In genomic region chr12:91668529-91669245, GRCm38 (mm10) we compare ENCODE assay signal across 12 mouse cellular contexts.
DNase-seq lines count a peak whose midpoint lies in the region; ATAC-seq and TF ChIP-seq lines count a peak whose summit lies in the region.
"Had no signal": no experiment of that assay in that cellular context is flagged by ENCODE, and none has a peak within 500 bp of the region (broad histone marks: within the 10 kb centered on the region; RNA-seq: fewer than 3 reads in every experiment).

No protein-coding gene starts in this region.

- H3K4me1 ChIP-seq in liver, embryonic 16.5 days (ENCODE audit: control insufficient read depth, low read depth, low read length), result peaks cover 4% of the 10 kb centered on the region
- peaks cover 18% of the 10 kb centered on the region; the same call in 1 of the 2 replicates for H3K4me1 ChIP-seq in small intestine, adult 2 months (ENCODE audit: control insufficient read depth, insufficient read depth, insufficient read length, low read length)

- peak overlapping the region; percentile 71 for H3K27ac ChIP-seq in liver, embryonic 16.5 days (ENCODE audit: low read length)
- H3K27ac ChIP-seq in small intestine, adult 2 months (ENCODE audit: insufficient read depth, low read depth, low read length), result 0 out of 2 replicates have a peak overlapping the region, but pooled peaks have one; percentile 1
- H3K27ac ChIP-seq in left cerebral cortex, adult 2 months, result no peak overlapping the region
- H3K27ac ChIP-seq: kidney, embryonic 15.5 days; midbrain, embryonic 10.5 days had no signal

- WGBS in liver, embryonic 16.5 days (ENCODE audit: insufficient replicate concordance), result 23% methylated on average over 16 of the region's 16 CpGs
- WGBS in small intestine, adult 2 months, result 19% methylated on average over 16 of the region's 16 CpGs

- no peaks in the 10 kb centered on the region for H3K27me3 ChIP-seq in liver, embryonic 16.5 days (ENCODE audit: control insufficient read depth, insufficient read depth, low read depth, low read length)
- H3K27me3 ChIP-seq in small intestine, adult 2 months (ENCODE audit: control insufficient read depth, insufficient read depth, low read length), result no peaks in the 10 kb centered on the region
- H3K27me3 ChIP-seq: kidney, embryonic 15.5 days had no signal

- TF ChIP-seq CTCF in small intestine, adult 2 months (IDR thresholded peaks at IDR 0.05; ENCODE audit: extremely low read depth, insufficient read length, insufficient replicate concordance, low read depth, low read length), result no peak
- TF ChIP-seq CTCF in left cerebral cortex, adult 2 months (IDR thresholded peaks at IDR 0.05), result no peak

- H3K36me3 ChIP-seq in liver, embryonic 16.5 days (ENCODE audit: control insufficient read depth, insufficient read depth), result no peaks in the 10 kb centered on the region
- no peaks in the 10 kb centered on the region for H3K36me3 ChIP-seq in small intestine, adult 2 months (ENCODE audit: control insufficient read depth, insufficient read depth, low read length)
- H3K36me3 ChIP-seq: kidney, embryonic 15.5 days; midbrain, embryonic 10.5 days had no signal

- ATAC-seq in activated CD4-positive, CD25-positive, alpha-beta regulatory T cell, adult 4 months, result peak; percentile 79
- ATAC-seq in liver, embryonic 16.5 days (ENCODE audit: low read depth), result peak; percentile 84
- no peak for ATAC-seq in cerebellum, adult (ENCODE audit: insufficient number of reproducible peaks, low FRiP score, low TSS enrichment)

- DNase-seq in CD4-positive helper T cell, adult 2 months (ENCODE audit: low read depth, low spot score), result peak; percentile 58
- no peak for DNase-seq in left cerebral cortex, adult 2 months (ENCODE audit: extremely low spot score in 1 of 2, low spot score in 2 of 2)
- no peak for DNase-seq in left cerebral cortex, postnatal 10 days (ENCODE audit: extremely low spot score in 1 of 2, low spot score in 2 of 2)
- DNase-seq: cerebellum, postnatal 14 days; gastrocnemius, postnatal 25 days; right cerebral cortex, postnatal 25 days had no signal

- H3K9ac ChIP-seq in liver, embryonic 16.5 days (ENCODE audit: low read depth, low read length), result no peak overlapping the region
- H3K9ac ChIP-seq: kidney, embryonic 15.5 days had no signal

- no peaks in the 10 kb centered on the region for H3K9me3 ChIP-seq in liver, embryonic 16.5 days (replicated peaks; ENCODE audit: control insufficient read depth, low read length)
- H3K9me3 ChIP-seq: kidney, embryonic 15.5 days; midbrain, embryonic 10.5 days had no signal

- intact Hi-C loops in left cerebral cortex, adult 2 months (cut with DNase I), result no loop called here
- intact Hi-C loops in left cerebral cortex, postnatal 10 days (cut with DNase I), result no loop called here

- H3K4me3 ChIP-seq in liver, embryonic 16.5 days (ENCODE audit: low read depth, low read length), result no peak overlapping the region
- peak overlapping the region; percentile 1; the same call in 1 of the 2 replicates for H3K4me3 ChIP-seq in small intestine, adult 2 months (ENCODE audit: low read depth, low read length)
- H3K4me3 ChIP-seq in left cerebral cortex, adult 2 months, result no peak overlapping the region
- H3K4me3 ChIP-seq: kidney, embryonic 15.5 days; midbrain, embryonic 10.5 days had no signal

- H3K4me2 ChIP-seq in liver, embryonic 16.5 days (ENCODE audit: low read depth, low read length), result 0 out of 2 replicates have a peak overlapping the region, but pooled peaks have one; percentile 8
- H3K4me2 ChIP-seq: kidney, embryonic 15.5 days had no signal

- TF ChIP-seq POLR2A in small intestine, adult 2 months (IDR thresholded peaks at IDR 0.05; ENCODE audit: low read depth, low read length), result no peak
